Mouse (Mus musculus): ENCODE data around the gene Hspb11. TPM values are rescaled to one million over a fixed set of nuclear protein-coding genes. Genes with fewer than 3 reads are reported as not detected.

Hspb11 gene
- polyA plus RNA-seq, 1 experiment from 2014 or later = 34.4 TPM

DNA sequence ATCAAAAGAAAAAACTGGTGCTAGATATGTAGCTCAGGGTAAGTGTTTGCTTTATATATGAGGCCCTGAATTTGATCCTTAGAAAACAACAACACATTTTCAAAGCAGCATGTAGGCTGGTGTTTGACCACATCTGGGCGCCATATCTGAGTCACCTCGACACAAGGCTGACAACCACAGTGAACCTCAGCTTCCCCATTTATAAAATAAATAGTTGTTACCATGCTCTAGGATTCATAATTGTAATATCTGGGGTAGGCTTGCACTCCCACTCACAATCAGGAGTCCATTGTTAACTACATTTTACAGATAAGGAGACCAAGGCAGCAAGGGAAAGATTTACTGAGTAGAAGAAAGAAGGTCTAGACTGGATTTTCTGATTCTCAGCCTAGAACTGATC, 27.1 kb upstream of the Hspb11 start:
- Histone ChIP-seq H3K4me1 (peaks cover 4% of the 10 kb centered on the region; the same call in 1 of the 2 replicates), H3K4me3 (replicated peaks) (no peak overlapping the region), H3K36me3 (no peaks in the 10 kb centered on the region), H3K27ac (no peak overlapping the region), H3K4me2 (no peak overlapping the region), H3K9me3 (no peaks in the 10 kb centered on the region), H3K27me3 (replicated peaks) (no peaks in the 10 kb centered on the region), H3K9ac (no peak overlapping the region)
- WGBS = 79% methylated on average over 2 of the region's 2 CpGs
- no peak for ATAC-seq (ENCODE audit: insufficient read depth, low FRiP score, low read depth)

DNA sequence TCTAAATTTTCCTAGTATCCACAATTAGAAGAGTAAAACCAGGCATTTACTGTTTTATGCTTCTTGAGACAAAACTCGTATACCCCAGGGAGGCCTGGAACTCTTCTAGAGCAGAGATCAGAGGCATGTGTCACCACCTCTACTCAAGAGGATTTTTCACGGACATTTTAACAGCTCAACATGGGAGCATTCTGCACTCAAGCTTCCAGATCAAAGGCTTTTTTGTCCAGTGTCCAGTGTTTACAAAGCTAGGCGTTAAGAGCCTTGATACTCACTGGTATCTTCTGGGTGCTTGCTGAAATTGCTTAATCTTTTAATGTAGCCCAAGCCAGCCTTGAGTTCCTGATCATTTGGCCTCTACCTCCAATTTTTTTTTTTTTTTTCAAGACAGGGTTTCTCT, 21.2 kb upstream of the Hspb11 start:
- Histone ChIP-seq H3K4me1 (no peaks in the 10 kb centered on the region), H3K4me3 (replicated peaks) (no peak overlapping the region)
- ATAC-seq (ENCODE audit: insufficient read depth, low FRiP score, low read depth) = no peak

GRCm38 (mm10) chr4:107238253-107238652, 15.1 kb upstream of the Hspb11 start:
- Histone ChIP-seq H3K9ac (no peak overlapping the region), H3K27me3 (replicated peaks) (no peaks in the 10 kb centered on the region), H3K4me3 (replicated peaks) (no peak overlapping the region), H3K4me1 (no peaks in the 10 kb centered on the region), H3K36me3 (peaks cover 28% of the 10 kb centered on the region), H3K27ac (no peak overlapping the region), H3K4me2 (no peak overlapping the region), H3K9me3 (no peaks in the 10 kb centered on the region)
- WGBS = 85% methylated on average over 2 of the region's 2 CpGs
- no peak for ATAC-seq (ENCODE audit: insufficient read depth, low FRiP score, low read depth)

More for the DNA sequence above, 21.2 kb upstream of the Hspb11 start:
- 48% methylated on average over 3 of the region's 3 CpGs for WGBS
- Histone ChIP-seq H3K4me2 (no peak overlapping the region), H3K36me3 (0 out of 2 replicates have a peak, but pooled peaks cover 5% of the 10 kb centered on the region), H3K27ac (no peak overlapping the region), H3K27me3 (replicated peaks) (no peaks in the 10 kb centered on the region), H3K9ac (no peak overlapping the region), H3K9me3 (no peaks in the 10 kb centered on the region)

DNA sequence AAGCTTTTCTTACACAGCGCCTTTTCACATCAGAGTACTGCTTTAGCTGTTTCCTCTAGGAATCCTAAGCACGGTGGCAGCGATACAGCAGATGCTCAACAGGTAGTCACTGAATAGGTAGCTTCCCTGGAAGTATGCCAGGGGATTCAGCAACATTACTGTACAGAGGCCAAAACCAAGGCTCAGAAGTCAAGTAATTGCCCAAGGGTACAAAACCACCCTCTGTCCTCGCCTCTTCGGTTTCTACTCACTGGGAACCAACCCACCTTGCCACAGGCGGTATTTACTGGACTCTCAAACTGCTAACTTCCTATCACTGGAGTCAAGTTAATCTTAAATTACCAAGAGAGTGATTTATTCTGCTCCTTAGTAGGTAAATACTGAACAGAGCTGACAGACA, 13.2 kb upstream of the Hspb11 start:
- no peak overlapping the region for H3K9ac ChIP-seq
- no peaks in the 10 kb centered on the region for H3K9me3 ChIP-seq
- no peak overlapping the region for H3K27ac ChIP-seq
- ATAC-seq (ENCODE audit: insufficient read depth, low FRiP score, low read depth) = no peak
- 0 out of 2 replicates have a peak, but pooled peaks cover under 1% of the 10 kb centered on the region for H3K4me1 ChIP-seq
- peaks cover 23% of the 10 kb centered on the region for H3K36me3 ChIP-seq
- H3K4me3 ChIP-seq (replicated peaks) = no peak overlapping the region
- 96% methylated on average over 6 of the region's 6 CpGs for WGBS
- H3K27me3 ChIP-seq (replicated peaks) = no peaks in the 10 kb centered on the region
- H3K4me2 ChIP-seq = no peak overlapping the region

DNA sequence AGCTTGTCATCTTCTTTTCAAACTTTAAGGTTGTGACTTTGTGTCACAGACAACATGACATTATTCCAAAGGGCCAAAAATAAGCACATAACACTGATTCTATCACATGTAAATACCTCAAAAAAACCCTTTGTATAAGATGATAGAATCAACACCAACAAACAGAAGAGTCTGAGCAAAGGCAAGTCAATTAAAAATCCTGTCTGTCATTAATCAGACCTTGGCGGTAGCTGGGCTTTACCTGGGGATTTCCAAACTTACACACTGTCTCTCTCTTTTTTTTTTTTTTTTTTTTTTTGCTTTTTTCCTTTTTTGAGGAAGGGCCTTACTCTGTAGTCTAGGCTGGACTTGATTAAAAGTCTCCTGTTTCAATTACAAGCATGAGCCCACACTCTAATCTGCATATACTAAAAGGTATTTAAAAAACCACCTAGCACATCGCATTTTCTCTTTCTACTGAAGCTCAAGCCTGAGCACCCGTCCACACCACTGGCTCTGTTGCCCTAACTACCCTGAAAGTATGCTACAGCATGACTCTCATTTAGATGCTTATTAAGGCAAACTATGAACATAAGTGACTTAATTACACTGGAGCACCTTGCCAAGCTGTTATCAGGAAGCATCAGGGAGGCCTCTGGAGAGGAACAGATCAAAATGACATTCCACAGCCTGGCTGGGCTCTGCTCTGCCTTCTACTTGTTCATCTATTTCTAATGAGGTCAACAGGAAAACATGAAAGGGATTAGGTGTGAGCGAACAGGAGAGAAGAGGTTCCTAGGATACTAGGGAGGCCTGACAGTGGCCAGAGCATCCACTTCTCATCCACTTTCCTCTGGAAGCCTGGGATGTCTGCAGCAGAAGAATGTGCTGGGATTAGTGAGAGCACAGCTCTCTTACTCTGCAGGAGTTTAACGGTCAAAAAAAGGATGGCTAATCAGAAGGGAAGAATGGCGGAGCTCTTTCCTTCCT, 9.7 kb upstream of the Hspb11 start:
- no peak for ATAC-seq (ENCODE audit: insufficient read depth, low FRiP score, low read depth)
- H3K4me1 ChIP-seq = 0 out of 2 replicates have a peak, but pooled peaks cover 9% of the 10 kb centered on the region
- H3K9me3 ChIP-seq = no peaks in the 10 kb centered on the region
- no peak overlapping the region for H3K27ac ChIP-seq
- H3K4me2 ChIP-seq = no peak overlapping the region
- H3K4me3 ChIP-seq (replicated peaks) = no peak overlapping the region
- peaks cover 20% of the 10 kb centered on the region for H3K36me3 ChIP-seq
- WGBS = 74% methylated on average over 6 of the region's 6 CpGs
- no peaks in the 10 kb centered on the region for H3K27me3 ChIP-seq (replicated peaks)
- no peak overlapping the region for H3K9ac ChIP-seq

GRCm38 (mm10) chr4:107245368-107245767, 8.0 kb upstream of the Hspb11 start:
- no peak overlapping the region for H3K4me3 ChIP-seq (replicated peaks)
- peak overlapping the region; percentile 73; the same call in 1 of the 2 replicates for H3K27ac ChIP-seq
- H3K9ac ChIP-seq = no peak overlapping the region
- no peak overlapping the region for H3K4me2 ChIP-seq
- ATAC-seq (ENCODE audit: insufficient read depth, low FRiP score, low read depth) = no peak
- H3K9me3 ChIP-seq = no peaks in the 10 kb centered on the region
- H3K27me3 ChIP-seq (replicated peaks) = no peaks in the 10 kb centered on the region
- H3K4me1 ChIP-seq = peaks cover 12% of the 10 kb centered on the region; the same call in 1 of the 2 replicates
- H3K36me3 ChIP-seq = peaks cover 10% of the 10 kb centered on the region
- WGBS = 42% methylated on average over 2 of the region's 2 CpGs

DNA sequence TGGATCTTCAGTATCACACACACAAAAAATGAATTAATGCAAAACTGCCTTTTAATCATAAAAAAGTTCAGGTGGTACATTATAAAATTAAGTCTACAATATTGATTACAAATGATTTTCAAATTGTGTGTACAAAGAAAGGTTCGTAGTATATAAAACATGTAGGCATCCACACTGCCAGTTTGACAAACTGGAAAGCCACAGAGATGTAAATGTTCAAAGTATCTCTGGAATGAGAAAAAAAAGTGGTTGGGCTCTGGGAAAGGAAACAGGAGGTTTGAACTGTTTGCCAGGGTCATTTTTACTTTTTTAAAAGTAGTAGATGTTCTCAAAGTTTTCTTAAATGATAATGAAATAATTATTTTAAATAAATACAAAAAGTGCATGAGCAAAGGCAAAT, 7.4 kb upstream of the Hspb11 start:
- WGBS = 46% methylated on average over 1 of the region's 1 CpGs
- Histone ChIP-seq H3K36me3 (peaks cover 5% of the 10 kb centered on the region; the same call in 1 of the 2 replicates), H3K4me2 (no peak overlapping the region), H3K9me3 (no peaks in the 10 kb centered on the region), H3K4me1 (peaks cover 12% of the 10 kb centered on the region; the same call in 1 of the 2 replicates), H3K9ac (no peak overlapping the region), H3K4me3 (replicated peaks) (no peak overlapping the region), H3K27ac (peak overlapping the region; percentile 73; the same call in 1 of the 2 replicates), H3K27me3 (replicated peaks) (no peaks in the 10 kb centered on the region)
- ATAC-seq (ENCODE audit: insufficient read depth, low FRiP score, low read depth) = no peak

DNA sequence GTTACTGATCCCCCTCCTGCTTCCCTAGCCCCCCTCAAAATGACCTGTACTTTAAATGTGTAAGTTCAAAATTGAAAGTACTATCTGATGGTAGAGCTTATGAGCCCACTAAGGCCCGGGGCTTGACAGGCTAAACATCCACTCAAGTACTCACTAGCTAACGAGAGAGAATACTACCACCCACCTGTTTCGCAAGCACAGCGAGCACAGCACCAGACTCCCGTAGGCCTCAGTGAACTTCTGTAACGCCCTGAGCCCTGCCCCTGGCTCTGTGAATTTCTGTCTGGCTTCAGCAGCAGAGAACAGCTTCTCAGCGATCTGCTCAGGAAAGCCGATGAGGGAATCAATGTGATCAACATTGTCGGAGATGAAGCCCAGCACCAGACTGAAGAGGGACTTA, 6.3 kb upstream of the Hspb11 start:
- ATAC-seq (ENCODE audit: insufficient read depth, low FRiP score, low read depth) = no peak
- Histone ChIP-seq H3K4me3 (replicated peaks) (no peak overlapping the region), H3K36me3 (peaks cover 5% of the 10 kb centered on the region; the same call in 1 of the 2 replicates), H3K9ac (no peak overlapping the region), H3K27me3 (replicated peaks) (no peaks in the 10 kb centered on the region), H3K4me1 (peaks cover 17% of the 10 kb centered on the region), H3K27ac (no peak overlapping the region), H3K9me3 (no peaks in the 10 kb centered on the region), H3K4me2 (no peak overlapping the region)
- WGBS = 78% methylated on average over 9 of the region's 9 CpGs

GRCm38 (mm10) chr4:107248061-107248460, 5.3 kb upstream of the Hspb11 start:
- no peaks in the 10 kb centered on the region for H3K9me3 ChIP-seq
- peaks cover 2% of the 10 kb centered on the region; the same call in 1 of the 2 replicates for H3K36me3 ChIP-seq
- peaks cover 19% of the 10 kb centered on the region for H3K4me1 ChIP-seq
- no peak overlapping the region for H3K4me2 ChIP-seq
- H3K27me3 ChIP-seq (replicated peaks) = no peaks in the 10 kb centered on the region
- H3K4me3 ChIP-seq (replicated peaks) = no peak overlapping the region
- no peak overlapping the region for H3K27ac ChIP-seq
- H3K9ac ChIP-seq = no peak overlapping the region
- no peak for ATAC-seq (ENCODE audit: insufficient read depth, low FRiP score, low read depth)
- WGBS = 73% methylated on average over 3 of the region's 3 CpGs

DNA sequence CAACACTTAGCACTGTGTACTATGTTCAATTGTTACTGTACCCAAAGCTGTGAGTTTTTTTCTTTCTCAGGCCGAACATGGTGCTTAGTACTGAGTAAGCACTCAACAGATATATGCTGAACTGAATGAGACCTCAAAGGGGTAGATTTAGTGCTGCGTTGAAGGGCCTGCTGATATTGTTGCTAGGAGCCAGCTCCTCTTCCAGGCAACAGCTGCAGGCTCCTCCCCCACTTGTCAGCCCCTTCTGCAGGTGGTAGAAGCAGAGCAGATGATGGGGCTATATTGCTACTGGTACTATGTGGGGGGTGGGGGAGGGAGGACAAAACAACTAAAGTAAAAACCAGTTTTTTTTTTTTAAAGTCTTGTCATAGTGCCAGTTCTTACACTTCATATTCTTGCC, 3.9 kb upstream of the Hspb11 start:
- no peak overlapping the region for H3K4me3 ChIP-seq (replicated peaks)
- ATAC-seq (ENCODE audit: insufficient read depth, low FRiP score, low read depth) = no peak
- no peaks in the 10 kb centered on the region for H3K36me3 ChIP-seq
- H3K27me3 ChIP-seq (replicated peaks) = no peaks in the 10 kb centered on the region
- WGBS = 44% methylated on average over 2 of the region's 2 CpGs
- no peak overlapping the region for H3K27ac ChIP-seq
- no peaks in the 10 kb centered on the region for H3K9me3 ChIP-seq
- H3K4me1 ChIP-seq = peaks cover 20% of the 10 kb centered on the region
- no peak overlapping the region for H3K9ac ChIP-seq
- H3K4me2 ChIP-seq = no peak overlapping the region

GRCm38 (mm10) chr4:107250494-107250893, 2.9 kb upstream of the Hspb11 start:
- Histone ChIP-seq H3K36me3 (no peaks in the 10 kb centered on the region), H3K9me3 (no peaks in the 10 kb centered on the region), H3K4me3 (replicated peaks) (no peak overlapping the region), H3K27ac (no peak overlapping the region), H3K27me3 (replicated peaks) (no peaks in the 10 kb centered on the region), H3K4me2 (no peak overlapping the region), H3K9ac (no peak overlapping the region), H3K4me1 (peaks cover 18% of the 10 kb centered on the region)
- no peak for ATAC-seq (ENCODE audit: insufficient read depth, low FRiP score, low read depth)
- WGBS = 17% methylated on average over 4 of the region's 4 CpGs

DNA sequence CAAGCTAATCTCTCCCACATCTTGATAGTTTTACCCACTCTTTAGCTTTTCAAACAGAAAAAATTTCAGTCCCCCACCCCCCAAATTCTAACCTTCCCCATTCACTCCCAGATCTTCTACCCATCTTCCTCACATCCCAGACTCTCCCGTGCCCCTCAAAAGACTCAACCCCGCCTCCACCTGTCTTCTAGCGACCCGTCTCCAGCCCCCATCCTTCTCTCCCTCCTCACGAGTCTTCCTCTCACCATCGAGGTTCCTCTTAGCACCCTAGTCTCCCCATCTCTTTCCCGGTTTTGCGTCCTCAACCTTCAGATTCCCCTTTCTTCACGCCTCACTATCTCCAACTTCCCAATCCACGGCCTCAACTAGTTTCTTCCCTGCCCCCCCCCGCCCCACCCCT, 871 bp upstream of the Hspb11 start:
- H3K4me3 ChIP-seq (replicated peaks) = peak overlapping the region; percentile 89
- peak overlapping the region; percentile 73 for H3K4me2 ChIP-seq
- H3K4me1 ChIP-seq = peaks cover 15% of the 10 kb centered on the region
- peak overlapping the region; percentile 74; the same call in 1 of the 2 replicates for H3K9ac ChIP-seq
- peak overlapping the region; percentile 81; the same call in 1 of the 2 replicates for H3K27ac ChIP-seq
- WGBS = under 1% methylated on average over 11 of the region's 11 CpGs
- no peaks in the 10 kb centered on the region for H3K36me3 ChIP-seq
- no peaks in the 10 kb centered on the region for H3K9me3 ChIP-seq
- ATAC-seq (ENCODE audit: insufficient read depth, low FRiP score, low read depth) = no peak
- H3K27me3 ChIP-seq (replicated peaks) = no peaks in the 10 kb centered on the region

Data from stomach, embryonic 15.5 days (tissue).